Comparison of ENCODE assay signal across 15 mouse cellular contexts in genomic region chr10:127707721-127708120, GRCm38 (mm10). TPM values are rescaled to one million over a fixed set of nuclear protein-coding genes. Genes with fewer than 3 reads are reported as not detected.
DNase-seq lines count a peak whose midpoint lies in the region; ATAC-seq lines count a peak whose summit lies in the region.
"Had no signal": no experiment of that assay in that cellular context is flagged by ENCODE, and none has a peak within 500 bp of the region (broad histone marks: within the 10 kb centered on the region; RNA-seq: fewer than 3 reads in every experiment).

No protein-coding gene starts in this region.

- H3K36me3 ChIP-seq in heart, embryonic 16.5 days (ENCODE audit: control insufficient read depth, insufficient read depth) = no peaks in the 10 kb centered on the region
- H3K36me3 ChIP-seq: hindbrain, embryonic 15.5 days; limb, embryonic 13.5 days had no signal

- 36% methylated on average over 7 of the region's 7 CpGs for WGBS in heart, embryonic 16.5 days

- no peaks in the 10 kb centered on the region for H3K9me3 ChIP-seq in heart, embryonic 16.5 days (replicated peaks; ENCODE audit: control insufficient read depth, low read length)
- H3K9me3 ChIP-seq: hindbrain, embryonic 15.5 days; limb, embryonic 13.5 days had no signal

- no peak for DNase-seq in heart, adult 8-10 months (ENCODE audit: low spot score)
- peak; percentile 74 for DNase-seq in ovary, postnatal 36 days (ENCODE audit: low spot score)
- DNase-seq in ovary, postnatal 10 days (ENCODE audit: low spot score) = no peak
- peak; percentile 72 to 79 for DNase-seq in kidney, postnatal 25 days
- no peak for DNase-seq in right cerebral cortex, adult 2 months (ENCODE audit: low spot score in 2 of 2)
- DNase-seq in left cerebral cortex, adult 18-20 months (ENCODE audit: low spot score in 2 of 2) = no peak
- no peak for DNase-seq in frontal cortex, postnatal 14 days (ENCODE audit: low spot score in 2 of 2)
- DNase-seq: cerebellum, adult 8-10 months; gastrocnemius, adult 2 months; layer of hippocampus, postnatal 36 days; right cerebral cortex, postnatal 14 days had no signal

- H3K4me3 ChIP-seq in heart, embryonic 16.5 days (ENCODE audit: low read length) = no peak overlapping the region
- H3K4me3 ChIP-seq: gastrocnemius, adult 2 months; hindbrain, embryonic 15.5 days; limb, embryonic 13.5 days had no signal

- peaks cover 6% of the 10 kb centered on the region for H3K4me1 ChIP-seq in heart, embryonic 16.5 days (ENCODE audit: control insufficient read depth, insufficient read depth, low read length)
- H3K4me1 ChIP-seq: hindbrain, embryonic 15.5 days had no signal

- ATAC-seq in heart, embryonic 16.5 days (replicated peaks; ENCODE audit: extremely low read depth, insufficient read depth, low FRiP score) = peak; percentile 55; the same call in 1 of the 2 replicates

- no peak overlapping the region for H3K4me2 ChIP-seq in heart, embryonic 16.5 days (ENCODE audit: low read depth, low read length)
- H3K4me2 ChIP-seq: hindbrain, embryonic 15.5 days; limb, embryonic 13.5 days had no signal

- no peak overlapping the region for H3K27ac ChIP-seq in heart, embryonic 16.5 days (ENCODE audit: low read length)
- H3K27ac ChIP-seq: gastrocnemius, adult 2 months; hindbrain, embryonic 15.5 days; limb, embryonic 13.5 days had no signal

- no peak overlapping the region for H3K9ac ChIP-seq in heart, embryonic 16.5 days (ENCODE audit: low read length)
- H3K9ac ChIP-seq: hindbrain, embryonic 15.5 days; limb, embryonic 13.5 days had no signal

- no peaks in the 10 kb centered on the region for H3K27me3 ChIP-seq in heart, embryonic 16.5 days (ENCODE audit: control insufficient read depth, insufficient read depth, low read length)
- H3K27me3 ChIP-seq: hindbrain, embryonic 15.5 days; limb, embryonic 13.5 days had no signal

RNA-seq across cellular contexts. Expression of gene Myo1a, which starts 2.8 kb away (rescaled TPM):
- polyA plus RNA-seq in heart, embryonic 16.5 days (2015; fragmentation: Nextera tagmentation; extraction: Ambion mirVana) = 0.21 and 1.8 TPM in 2 replicates
- total RNA-seq in heart, adult 8-10 months (2022) = under 1 TPM in 1 of 4 experiments, not detected in 3; 0.08 TPM
- under 1 TPM; 0.77 to 0.88 TPM for total RNA-seq in left cerebral cortex, adult 18-20 months (2021)
- total RNA-seq: gastrocnemius, adult 2 months had no signal

RNA-seq across cellular contexts. Expression of gene Tac2, which starts 16.6 kb away (rescaled TPM):
- 0.74 TPM in 1 of 2 replicates, not detected in the other for polyA plus RNA-seq in heart, embryonic 16.5 days (2015; fragmentation: Nextera tagmentation; extraction: Ambion mirVana)
- total RNA-seq in heart, adult 8-10 months (2022) = not detected
- total RNA-seq in left cerebral cortex, adult 18-20 months (2021) = 10 to 100 TPM; 16.4 to 17.1 TPM
- total RNA-seq: gastrocnemius, adult 2 months had no signal
- polyA plus RNA-seq: C2C12 had no signal

RNA-seq across cellular contexts. Expression of gene Zbtb39, which starts 31.6 kb away (rescaled TPM):
- polyA plus RNA-seq in heart, embryonic 16.5 days (2015; fragmentation: Nextera tagmentation; extraction: Ambion mirVana) = 1.4 and 1.6 TPM in 2 replicates
- total RNA-seq in heart, adult 8-10 months (2022) = 1 to 10 TPM; 6.4 to 7.9 (median 7.5) TPM
- total RNA-seq in left cerebral cortex, adult 18-20 months (2021) = 1 to 10 TPM; 9.6 to 9.9 TPM

RNA-seq across cellular contexts. Expression of gene Nab2, which starts 39.4 kb away (rescaled TPM):
- 10.9 and 12.7 TPM in 2 replicates for polyA plus RNA-seq in heart, embryonic 16.5 days (2015; fragmentation: Nextera tagmentation; extraction: Ambion mirVana)
- total RNA-seq in heart, adult 8-10 months (2022) = 10 to 100 TPM in 1 of 4 experiments, 1 to 10 TPM in 3; 5.0 to 10.3 (median 6.6) TPM
- total RNA-seq in left cerebral cortex, adult 18-20 months (2021) = 10 to 100 TPM; 58.2 to 71.7 TPM

RNA-seq across cellular contexts. Expression of gene Nemp1, which starts 41.0 kb away (rescaled TPM):
- polyA plus RNA-seq in heart, embryonic 16.5 days (2015; fragmentation: Nextera tagmentation; extraction: Ambion mirVana) = 8.3 and 8.7 TPM in 2 replicates
- 1 to 10 TPM; 3.0 to 5.1 (median 3.6) TPM for total RNA-seq in heart, adult 8-10 months (2022)
- 1 to 10 TPM; 4.6 to 5.1 TPM for total RNA-seq in left cerebral cortex, adult 18-20 months (2021)

Comparison
In these comparisons a context has a peak if more than half of its experiments do, and no peak if none do; other contexts are left out.
1. DNase-seq: peak in ovary, postnatal 36 days (single experiment) and kidney, postnatal 25 days (2 of 2); none in heart, adult 8-10 months (single experiment), ovary, postnatal 10 days (single experiment), right cerebral cortex, adult 2 months (0 of 2), left cerebral cortex, adult 18-20 months (0 of 2) and frontal cortex, postnatal 14 days (0 of 2).
2. RNA of gene Tac2, which starts 16.6 kb away (total RNA-seq): 16.4 to 17.1 TPM in left cerebral cortex, adult 18-20 months; not detected in heart, adult 8-10 months; every median in the first group is over 10 times any median in the second.